Mouse (Mus musculus) hindbrain, postnatal 0 days (tissue): Measurements from ENCODE around the gene Gsdme. TPM values are rescaled to one million over a fixed set of nuclear protein-coding genes. Genes with fewer than 3 reads are reported as not detected.

ENCODE experiments used
- ATAC-seq: fragments of 200-750 bp; cut with Nextera tagmentation; 2 replicates; pipeline ENCODE4 v1.8.0; 2017; ENCODE audit warnings: mild to moderate bottlenecking, moderate TSS enrichment, moderate library complexity
- DNase-seq: peaks from one replicate; pipeline ENCODE4 v3.0.0-alpha.2; 2015; ENCODE audit warnings: low spot score
- H3K27ac ChIP-seq: fragments of 300-500 bp; sonication (generic); 2 replicates; pipeline ENCODE4 v1.5.1; 2014; ENCODE audit warnings: mild to moderate bottlenecking
- H3K27me3 ChIP-seq: fragments of 300-500 bp; sonication (generic); 2 replicates; pipeline ENCODE4 v1.6.1; 2014; ENCODE audit warnings: low read length, mixed read lengths; ENCODE audit not compliant: insufficient read depth
- H3K36me3 ChIP-seq: fragments of 300-500 bp; sonication (generic); 2 replicates; pipeline ENCODE4 v1.6.1; 2014; ENCODE audit warnings: low read length, mixed read lengths; ENCODE audit not compliant: insufficient read depth
- H3K4me1 ChIP-seq: fragments of 300-500 bp; sonication (generic); 2 replicates; pipeline ENCODE4 v1.6.1; 2014; ENCODE audit warnings: antibody characterized with exemption, low read length, mixed read lengths; ENCODE audit not compliant: insufficient read depth
- H3K4me2 ChIP-seq: fragments of 300-500 bp; sonication (generic); 2 replicates; pipeline ENCODE4 v1.6.1; 2014; ENCODE audit warnings: low read depth, mild to moderate bottlenecking, low read length, moderate library complexity, mixed read lengths
- H3K4me3 ChIP-seq: fragments of 300-500 bp; sonication (generic); 2 replicates; pipeline ENCODE4 v1.5.1; 2014; ENCODE audit warnings: low read length
- H3K9ac ChIP-seq: fragments of 300-500 bp; sonication (generic); replicated peaks from 2 replicates; pipeline ENCODE4 v1.6.1; 2014; ENCODE audit warnings: mild to moderate bottlenecking, low read length, moderate library complexity, mixed read lengths
- H3K9me3 ChIP-seq: fragments of 300-500 bp; sonication (generic); 2 replicates; pipeline ENCODE4 v1.6.1; 2016; ENCODE audit warnings: low read length, mixed read lengths
- CTCF ChIP-seq: IDR thresholded peaks from 2 replicates; pipeline ENCODE4 v1.5.1; 2016; ENCODE audit warnings: antibody characterized with exemption, control low read depth, low read depth
- WGBS: fragments of 180-500 bp; shearing (Covaris S2); extraction: QIAGEN DNeasy Blood & Tissue Kit; methylation state at CpG from one replicate; pipeline ENCODE4 v1.1.7; 2014; 5-methylcytosine and 5-hydroxymethylcytosine counted together
- polyA plus RNA-seq: library from polyadenylated mRNA; unstranded; fragments of >200 nt; fragmentation: Nextera tagmentation; extraction: Ambion mirVana; gene quantifications from 2 replicates; pipeline ENCODE4 v1.2.1, GENCODE M21; 2015
- total RNA-seq: library from RNA; depleted of rRNA; stranded (reverse); fragments of >200 nt; gene quantifications from 2 replicates; pipeline ENCODE4 v1.2.3, GENCODE M21; 2014

Gene Gsdme
- total and polyA plus RNA-seq, 2 experiments from 2014 or later = 15.4 to 82.0 TPM

- H3K4me3 ChIP-seq = no peak overlapping the region
- DNase-seq = no peak
- H3K4me1 ChIP-seq = no peaks in the 10 kb centered on the region
- H3K27me3 ChIP-seq = no peaks in the 10 kb centered on the region
- no peak overlapping the region for H3K9ac ChIP-seq
- H3K4me2 ChIP-seq = no peak overlapping the region
- no peak for TF ChIP-seq CTCF
- WGBS = 88% methylated on average over 7 of the region's 7 CpGs
- H3K27ac ChIP-seq = no peak overlapping the region
- H3K9me3 ChIP-seq = no peaks in the 10 kb centered on the region
- no peak for ATAC-seq
- H3K36me3 ChIP-seq = no peaks in the 10 kb centered on the region
These were observed 35.4 kb upstream of the Gsdme start for GRCm38 (mm10) chr6:50299071-50299470.

GRCm38 (mm10) chr6:50297671-50298070 is 34.0 kb upstream of the Gsdme start:
- H3K9ac ChIP-seq = no peak overlapping the region
- WGBS = 91% methylated on average over 9 of the region's 9 CpGs
- ATAC-seq (no peak), DNase-seq (no peak)
- H3K4me2 ChIP-seq = no peak overlapping the region
- H3K9me3 ChIP-seq = no peaks in the 10 kb centered on the region
- H3K27ac ChIP-seq = no peak overlapping the region
- no peak for TF ChIP-seq CTCF
- no peaks in the 10 kb centered on the region for H3K27me3 ChIP-seq
- no peaks in the 10 kb centered on the region for H3K36me3 ChIP-seq
- no peak overlapping the region for H3K4me3 ChIP-seq
- no peaks in the 10 kb centered on the region for H3K4me1 ChIP-seq

GRCm38 (mm10) chr6:50295136-50295535 is 31.5 kb upstream of the Gsdme start:
- no peak for ATAC-seq

GRCm38 (mm10) chr6:50294128-50294527 is 30.5 kb upstream of the Gsdme start:
- no peak overlapping the region for H3K27ac ChIP-seq
- no peaks in the 10 kb centered on the region for H3K9me3 ChIP-seq
- no peak overlapping the region for H3K4me2 ChIP-seq
- 50% methylated on average over 1 of the region's 1 CpGs for WGBS
- H3K36me3 ChIP-seq = no peaks in the 10 kb centered on the region
- H3K4me1 ChIP-seq = no peaks in the 10 kb centered on the region
- H3K9ac ChIP-seq = no peak overlapping the region
- no peak overlapping the region for H3K4me3 ChIP-seq
- H3K27me3 ChIP-seq = no peaks in the 10 kb centered on the region
- peak; percentile 80 for ATAC-seq
- DNase-seq = peak; percentile 96
- TF ChIP-seq CTCF = peak; percentile 98

More at GRCm38 (mm10) chr6:50295136-50295535, 31.5 kb upstream of the Gsdme start:
- Histone ChIP-seq H3K36me3 (no peaks in the 10 kb centered on the region), H3K27me3 (no peaks in the 10 kb centered on the region), H3K9ac (no peak overlapping the region), H3K4me1 (no peaks in the 10 kb centered on the region), H3K4me2 (no peak overlapping the region), H3K27ac (no peak overlapping the region), H3K9me3 (no peaks in the 10 kb centered on the region), H3K4me3 (no peak overlapping the region)
- no peak for TF ChIP-seq CTCF
- WGBS = 58% methylated on average over 10 of the region's 10 CpGs
- DNase-seq = no peak

GRCm38 (mm10) chr6:50291650-50292049 is 28.0 kb upstream of the Gsdme start:
- TF ChIP-seq CTCF = no peak
- DNase-seq (no peak), ATAC-seq (no peak)
- Histone ChIP-seq H3K9me3 (no peaks in the 10 kb centered on the region), H3K4me3 (no peak overlapping the region), H3K27ac (no peak overlapping the region), H3K4me2 (no peak overlapping the region), H3K36me3 (no peaks in the 10 kb centered on the region), H3K27me3 (no peaks in the 10 kb centered on the region), H3K9ac (no peak overlapping the region), H3K4me1 (no peaks in the 10 kb centered on the region)
- 89% methylated on average over 4 of the region's 4 CpGs for WGBS

- Histone ChIP-seq H3K27me3 (no peaks in the 10 kb centered on the region), H3K4me3 (no peak overlapping the region), H3K4me2 (no peak overlapping the region), H3K9me3 (no peaks in the 10 kb centered on the region), H3K36me3 (no peaks in the 10 kb centered on the region), H3K9ac (no peak overlapping the region), H3K27ac (no peak overlapping the region), H3K4me1 (no peaks in the 10 kb centered on the region)
- 0 out of 2 replicates have a peak, but pooled peaks have one; percentile 40 for ATAC-seq
- no peak for TF ChIP-seq CTCF
- 67% methylated on average over 3 of the region's 3 CpGs for WGBS
- DNase-seq = peak; percentile 30
These were observed 23.2 kb upstream of the Gsdme start for GRCm38 (mm10) chr6:50286881-50287280.

- Histone ChIP-seq H3K27me3 (no peaks in the 10 kb centered on the region), H3K27ac (no peak overlapping the region), H3K9me3 (no peaks in the 10 kb centered on the region), H3K9ac (no peak overlapping the region), H3K4me3 (no peak overlapping the region), H3K36me3 (no peaks in the 10 kb centered on the region), H3K4me1 (no peaks in the 10 kb centered on the region), H3K4me2 (no peak overlapping the region)
- 92% methylated on average over 7 of the region's 7 CpGs for WGBS
- no peak for TF ChIP-seq CTCF
- ATAC-seq (no peak), DNase-seq (no peak)
These were observed 16.0 kb upstream of the Gsdme start for GRCm38 (mm10) chr6:50279642-50280041.
